Mouse (Mus musculus) frontal cortex, postnatal 14 days (tissue): ENCODE data around the gene Apeh.
"Not testable (repeated sequence)": the region's sequence is repeated elsewhere in the genome, so short reads cannot be mapped to it uniquely, and the experiment has no call there.

Experiments
- DNase-seq, 2 experiments: peaks; one replicate each; pipeline ENCODE4 v3.0.0; 2022; ENCODE audit warnings: low spot score in 2 of 2

Gene Apeh

GRCm38 (mm10) chr9:108094184-108094941 is at the start of gene Apeh:
Gene Apeh (minus strand): TSS chr9:108094606.
- peak; percentile 82 to 83 for DNase-seq

GRCm38 (mm10) chr9:108143470-108143869 is 49.1 kb upstream of the Apeh start:
- DNase-seq = no peak

- no peak for DNase-seq
These were observed 47.0 kb upstream of the Apeh start for GRCm38 (mm10) chr9:108141387-108141786.

- DNase-seq = no peak
These were observed 45.7 kb upstream of the Apeh start for GRCm38 (mm10) chr9:108139963-108140695.

- no peak for DNase-seq
These were observed 45.0 kb upstream of the Apeh start for GRCm38 (mm10) chr9:108139169-108139962.

DNA sequence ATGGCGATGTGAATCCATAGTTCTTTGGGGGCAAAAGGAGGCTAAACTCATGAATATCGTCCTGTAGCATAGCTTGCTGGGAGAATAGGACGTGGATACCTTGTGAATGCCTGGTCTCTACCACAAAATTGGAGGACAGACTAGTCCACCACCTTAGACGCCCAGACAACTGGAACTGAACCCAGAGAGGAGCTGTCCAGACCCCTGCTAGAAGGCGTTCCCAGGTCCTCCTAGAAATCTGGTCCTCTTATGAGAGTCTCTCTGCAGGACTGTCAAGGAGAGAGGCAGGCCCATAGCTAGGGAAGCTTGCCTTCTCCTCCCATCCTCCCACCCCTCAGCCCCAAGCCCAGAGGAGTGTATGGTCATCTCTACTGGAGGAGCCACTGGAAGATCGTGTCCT is 43.7 kb upstream of the Apeh start:
- DNase-seq = no peak

DNA sequence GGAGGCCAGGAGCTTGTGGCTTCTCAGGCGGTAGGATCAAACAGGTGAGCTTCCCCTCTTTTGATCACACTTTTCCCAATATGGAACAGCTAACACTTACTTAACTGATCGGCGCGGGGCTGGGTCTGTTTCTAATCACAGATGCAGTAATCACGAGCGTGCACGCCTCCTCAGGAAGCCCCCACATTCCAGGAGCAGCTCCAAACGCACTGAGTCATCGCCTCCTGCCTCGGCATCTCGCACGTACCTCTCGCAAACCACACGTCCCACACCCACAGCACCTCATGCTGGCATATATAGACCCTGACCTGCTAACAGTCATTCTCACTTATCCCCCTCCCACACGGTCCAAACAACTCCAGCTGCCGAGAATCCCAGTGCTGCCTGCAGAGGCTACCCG is 43.1 kb upstream of the Apeh start:
- DNase-seq = peak; percentile 75 to 84

GRCm38 (mm10) chr9:108136930-108137462 is 42.6 kb upstream of the Apeh start:
- DNase-seq = peak; percentile 55 to 64

- DNase-seq = no peak
These were observed 41.8 kb upstream of the Apeh start for GRCm38 (mm10) chr9:108136225-108136624.

- not testable (repeated sequence) for DNase-seq
These were observed 41.3 kb upstream of the Apeh start for GRCm38 (mm10) chr9:108135679-108136078.

DNA sequence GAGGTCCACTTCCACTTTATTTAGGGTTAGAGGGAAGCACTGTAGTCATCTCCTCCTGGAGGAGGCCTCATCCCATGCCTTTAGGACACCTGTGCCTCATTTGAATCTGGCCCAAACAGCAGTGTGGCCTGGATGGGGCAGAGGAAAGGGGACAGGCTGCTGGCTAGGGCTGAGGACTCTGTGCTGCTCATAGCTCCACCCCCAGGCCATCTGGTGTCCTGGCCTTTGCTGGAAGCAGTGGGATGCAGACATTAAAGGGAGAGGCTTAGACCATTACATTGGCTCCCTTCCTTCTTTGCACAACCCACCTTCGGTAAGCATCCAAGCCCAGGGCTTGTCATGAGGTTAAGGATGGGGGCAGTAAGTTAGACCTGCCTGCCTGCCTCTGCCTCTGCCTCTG is 39.1 kb upstream of the Apeh start:
- no peak for DNase-seq

DNA sequence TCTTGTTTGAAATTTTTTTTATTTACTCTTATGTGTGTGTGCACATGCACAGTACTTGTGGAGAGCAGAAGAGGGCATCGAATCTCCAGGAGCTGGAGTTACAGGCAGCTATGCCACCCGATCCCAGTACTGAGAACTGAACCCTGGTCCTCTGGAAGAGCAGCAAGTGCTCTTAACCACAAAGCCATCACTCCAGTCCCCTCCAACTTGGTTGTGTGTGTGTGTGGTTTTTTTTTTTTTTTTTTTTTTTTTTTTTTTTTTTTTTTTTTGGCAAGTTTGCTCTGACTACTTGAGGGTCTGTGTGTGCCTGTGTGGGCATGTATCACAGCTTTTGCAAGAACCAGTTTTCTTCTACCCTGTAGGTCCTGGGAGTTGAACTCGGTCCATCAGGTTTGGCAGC is 38.0 kb upstream of the Apeh start:
- no peak for DNase-seq

- no peak for DNase-seq
These were observed 37.1 kb upstream of the Apeh start for GRCm38 (mm10) chr9:108131502-108131901.

- no peak for DNase-seq
These were observed 34.9 kb upstream of the Apeh start for GRCm38 (mm10) chr9:108129042-108129948.

DNA sequence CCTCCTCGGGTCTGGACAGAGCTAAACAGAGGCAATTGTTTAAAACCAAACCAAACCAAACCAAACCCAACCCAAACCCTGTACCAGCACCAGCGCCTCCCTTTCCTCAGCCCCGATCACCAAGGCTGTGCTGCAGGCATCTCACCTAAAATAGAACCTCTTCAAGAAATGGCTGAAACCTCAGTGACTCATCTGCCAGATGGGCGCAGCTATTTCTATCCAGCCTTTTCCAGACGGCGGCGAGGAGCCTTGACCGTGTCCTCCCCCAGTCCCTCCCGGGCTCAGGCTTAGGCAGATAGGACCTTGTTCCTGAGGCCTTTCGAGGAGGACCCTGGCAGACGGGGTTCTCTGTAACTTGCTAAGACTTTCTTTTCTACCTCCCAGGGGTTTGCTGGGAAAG is 33.8 kb upstream of the Apeh start:
- peak in 1 of 2 experiments; percentile 59 for DNase-seq

DNA sequence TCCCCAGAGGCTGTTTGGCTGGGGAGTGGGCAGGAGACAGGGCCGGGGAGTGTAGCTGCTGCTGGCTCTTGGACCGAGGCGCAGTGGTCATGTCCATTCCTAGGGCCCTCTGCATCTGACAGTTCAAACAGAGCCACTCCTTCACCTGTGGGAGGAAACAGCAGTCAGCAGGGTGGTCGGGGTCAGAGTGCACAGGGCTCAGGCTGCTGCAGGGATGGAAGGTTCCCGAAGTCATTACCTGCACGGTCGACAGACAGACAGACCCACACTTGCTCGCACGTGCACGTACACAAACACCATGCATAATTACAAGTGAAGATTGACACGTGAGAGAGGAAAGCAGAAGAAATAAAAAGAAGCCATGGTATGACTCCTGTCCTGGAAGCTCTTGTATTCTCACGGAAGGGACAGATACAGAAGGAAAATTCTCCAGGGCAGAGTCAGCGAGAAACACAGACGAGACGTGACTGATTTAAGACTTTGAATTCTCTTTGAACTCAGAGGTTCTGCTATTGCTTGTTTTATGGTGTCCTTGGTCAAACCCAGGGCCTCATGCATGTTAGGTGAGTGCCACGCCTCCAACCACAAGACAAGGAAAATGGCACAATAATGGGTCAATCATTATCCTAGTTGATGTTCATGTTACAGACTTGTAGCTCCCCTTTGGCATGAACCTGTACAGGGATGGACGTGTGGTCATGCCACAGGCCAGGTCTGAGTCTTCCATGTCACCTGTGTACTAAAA is 32.2 kb upstream of the Apeh start:
- no peak for DNase-seq

GRCm38 (mm10) chr9:108125731-108126130 is 31.3 kb upstream of the Apeh start:
- no peak for DNase-seq

DNA sequence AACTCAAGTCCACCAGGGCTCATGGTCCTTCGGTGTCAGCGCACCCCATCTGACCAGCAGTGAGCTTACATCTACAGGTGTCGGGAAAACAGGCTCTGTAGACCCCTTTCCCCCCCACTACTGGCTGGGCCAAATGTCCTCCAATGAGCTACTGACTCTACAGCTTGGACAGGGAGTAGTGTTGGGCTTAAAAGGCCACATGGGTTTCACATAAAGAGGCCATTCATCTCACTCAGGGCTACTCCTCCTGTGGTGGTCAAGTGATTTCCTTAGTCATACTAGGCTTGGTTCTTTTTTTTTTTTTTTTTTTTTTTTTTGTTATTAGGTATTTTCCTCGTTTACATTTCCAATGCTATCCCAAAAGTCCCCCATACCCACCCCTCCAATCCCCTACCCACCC is 29.5 kb upstream of the Apeh start:
- DNase-seq = no peak

- no peak for DNase-seq
These were observed 27.0 kb upstream of the Apeh start for GRCm38 (mm10) chr9:108121170-108121969.

DNA sequence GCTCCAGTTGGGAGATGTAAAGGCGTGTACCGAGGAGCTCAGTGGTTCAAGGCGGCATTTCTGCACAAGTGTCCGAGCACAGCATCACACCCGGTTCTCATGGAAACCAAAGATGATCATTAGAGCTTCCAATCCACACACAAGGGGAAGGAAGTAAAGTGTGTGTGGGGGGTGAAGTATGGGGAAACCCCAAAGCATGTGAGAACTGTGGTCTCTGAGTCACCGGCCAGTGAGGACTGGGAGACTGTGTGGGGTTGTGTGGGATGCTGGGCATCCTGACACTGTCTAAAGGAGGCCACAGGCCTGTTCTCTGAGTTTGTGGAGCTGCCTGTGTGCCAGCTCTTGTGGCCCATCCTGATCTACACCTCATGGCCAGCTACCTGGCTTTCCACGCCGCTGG is 26.3 kb upstream of the Apeh start:
- DNase-seq = no peak
